Mouse (Mus musculus): ENCODE measurements around the gene Parp8.

Parp8 gene

DNA sequence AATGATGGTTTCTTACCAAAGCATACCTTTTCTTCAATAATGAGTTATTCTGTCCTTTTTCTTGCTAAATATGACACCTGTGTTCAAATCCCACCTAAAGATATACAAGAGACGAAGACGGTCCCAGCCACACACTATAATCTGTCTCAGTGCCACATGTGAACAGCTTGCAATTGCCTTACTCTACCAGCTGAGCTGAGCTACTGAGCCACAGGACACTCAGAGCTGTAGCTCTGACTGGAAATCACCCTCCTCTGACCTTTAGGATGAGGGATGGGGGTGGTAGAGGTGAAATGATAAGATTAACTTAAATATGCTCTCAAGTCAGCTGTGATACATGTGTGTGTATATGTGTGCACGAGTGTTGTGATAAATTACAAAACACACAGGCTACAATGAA is 57.9 kb downstream of the Parp8 start:
- intact Hi-C loops (cut with DNase I), result no loop called here

DNA sequence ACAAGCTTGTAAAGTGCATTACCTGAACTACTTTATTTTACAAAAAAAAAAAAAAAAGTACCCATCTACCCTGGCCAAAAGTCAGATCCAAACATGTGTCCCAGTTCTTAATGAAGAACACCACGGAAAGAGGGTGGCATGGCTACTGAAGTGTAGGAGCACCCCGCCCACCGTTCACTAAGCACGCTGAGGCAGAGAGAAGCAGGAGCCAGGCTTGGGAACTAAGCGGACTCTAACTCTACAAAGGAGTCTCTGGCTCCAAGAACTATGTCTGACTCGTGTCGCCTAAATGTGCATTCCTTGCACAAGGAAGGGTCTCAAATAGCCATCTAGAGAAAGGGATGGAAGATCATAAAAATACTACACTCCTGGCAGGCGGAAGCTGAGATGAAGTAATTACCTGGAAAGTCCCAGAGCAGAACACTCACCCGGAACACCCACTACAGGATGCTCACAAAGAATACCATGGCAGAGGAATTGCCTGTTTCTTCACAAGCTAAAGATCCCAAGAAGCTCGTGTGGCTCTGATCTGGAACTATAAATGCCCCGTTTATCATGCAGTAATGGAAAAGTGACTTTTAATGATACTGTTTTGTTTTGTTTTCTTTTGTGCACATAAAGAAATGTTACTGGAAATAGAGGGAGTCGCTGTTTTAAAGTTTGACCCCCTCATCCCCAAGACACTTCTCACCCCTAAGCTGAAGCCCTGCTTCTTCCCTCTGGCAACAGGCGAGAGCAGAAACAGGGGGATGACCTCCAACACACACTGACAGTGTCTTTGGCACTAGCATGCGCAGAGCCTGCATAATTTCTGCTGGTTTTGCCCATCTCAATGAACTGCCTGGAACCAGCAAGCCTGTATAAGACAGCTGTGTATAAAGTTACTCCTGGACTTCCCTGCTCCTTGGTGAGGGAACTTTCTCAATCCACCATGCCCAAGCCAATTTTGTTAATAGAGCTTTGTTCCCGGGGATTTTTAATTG is 62.6 kb downstream of the Parp8 start:
- intact Hi-C loops (cut with DNase I), result no loop called here

DNA sequence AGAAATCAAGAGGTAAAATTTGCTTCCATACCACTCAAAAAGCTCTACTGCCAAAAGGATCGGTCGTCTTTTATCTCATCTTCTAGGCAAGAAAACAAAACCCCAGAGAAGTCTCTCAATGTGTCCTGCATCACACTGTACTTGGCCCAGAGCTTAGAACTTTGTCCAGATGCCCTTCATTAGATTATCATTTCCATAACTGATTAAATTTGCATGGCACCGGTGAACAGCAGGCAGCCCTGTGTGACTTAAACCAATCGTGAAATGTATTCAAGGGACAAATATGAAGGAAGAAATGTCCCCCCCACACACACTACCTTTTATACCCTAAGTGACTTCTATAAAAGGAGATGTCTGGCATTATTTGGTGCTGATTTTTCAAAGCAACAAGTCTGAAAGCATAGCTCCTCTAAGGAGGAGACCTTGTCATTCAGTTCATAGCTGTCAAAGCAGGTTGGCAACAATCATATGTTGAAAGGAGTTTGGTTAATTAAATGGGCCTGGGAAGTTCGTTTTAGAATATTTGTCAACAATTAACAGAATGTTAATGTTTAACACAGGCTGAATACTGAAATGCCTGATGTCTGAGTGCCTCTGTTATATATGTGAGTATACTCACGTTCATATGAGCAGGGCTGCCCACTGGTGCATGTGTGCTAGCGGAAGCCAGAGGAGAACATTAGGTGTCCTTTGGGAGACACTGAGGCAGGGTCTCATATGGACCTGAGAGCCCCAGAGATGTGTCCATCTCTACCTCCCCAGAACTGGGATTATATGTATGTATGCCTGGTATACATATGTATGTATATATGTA is 66.4 kb downstream of the Parp8 start:
- intact Hi-C loops (cut with DNase I), result no loop called here

GRCm38 (mm10) chr13:116957577-116957976 is 67.8 kb downstream of the Parp8 start:
- intact Hi-C loops (cut with DNase I), result no loop called here

DNA sequence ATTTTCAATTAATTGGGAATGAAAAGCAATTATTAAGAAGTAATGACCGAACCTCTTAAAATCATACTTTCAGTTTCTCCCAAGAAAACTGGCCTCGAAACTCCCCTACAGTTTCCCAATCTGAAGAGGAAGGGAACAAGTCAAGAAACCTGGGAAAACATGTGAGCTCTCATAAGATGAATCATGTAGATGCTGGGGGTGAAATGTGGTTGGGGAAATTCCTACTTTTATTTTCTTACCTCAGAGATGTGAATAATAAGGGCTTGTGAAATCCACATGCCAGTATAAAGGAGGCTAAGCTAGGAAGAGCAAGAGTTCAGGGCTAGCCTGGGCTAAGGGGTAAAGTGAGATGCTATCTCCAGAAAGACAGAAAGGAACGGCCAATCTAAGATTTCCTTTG is 74.0 kb downstream of the Parp8 start:
- intact Hi-C loops (cut with DNase I), result no loop called here

DNA sequence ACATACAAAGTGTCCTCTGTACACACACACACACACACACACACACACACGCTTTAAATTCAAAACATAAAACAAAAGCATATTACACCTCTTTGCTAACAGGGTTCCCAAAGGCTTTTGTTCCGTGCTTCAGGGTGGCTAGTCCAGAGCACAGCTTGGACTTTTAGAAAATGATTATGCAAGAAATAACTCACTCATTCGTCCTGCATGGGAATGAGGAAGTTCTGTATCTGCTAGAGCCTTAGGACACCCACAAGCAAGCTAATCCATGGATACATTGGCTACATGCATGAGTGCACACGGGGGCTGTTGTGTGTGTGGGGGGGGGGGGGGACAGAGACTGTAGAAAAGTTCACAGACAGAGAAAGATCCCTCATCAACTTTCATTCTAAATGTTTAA is 75.8 kb downstream of the Parp8 start:
- intact Hi-C loops (cut with DNase I), result no loop called here

- intact Hi-C loops (cut with DNase I), result no loop called here
Measured at GRCm38 (mm10) chr13:116949056-116949455, 76.3 kb downstream of the Parp8 start.

DNA sequence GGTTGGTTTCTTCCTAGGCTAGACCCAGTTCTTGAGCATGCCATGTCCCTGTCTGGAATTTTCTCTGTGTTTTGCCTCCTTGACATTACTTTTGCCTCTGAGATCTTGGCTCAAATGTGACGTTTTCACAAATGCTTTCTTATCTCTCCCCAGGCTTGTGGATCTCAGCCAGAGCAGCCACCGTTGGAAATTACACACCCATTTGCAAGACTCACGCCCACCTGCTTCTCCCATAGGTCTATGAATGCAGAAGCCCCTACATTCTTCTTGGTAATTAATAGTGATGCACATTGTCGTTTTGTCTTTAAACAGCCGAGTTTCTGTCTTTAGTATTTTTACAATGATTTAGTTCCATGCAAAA is 77.1 kb downstream of the Parp8 start:
- intact Hi-C loops (cut with DNase I), result no loop called here

- intact Hi-C loops (cut with DNase I), result no loop called here
Measured at GRCm38 (mm10) chr13:116947611-116948298, 77.6 kb downstream of the Parp8 start.

GRCm38 (mm10) chr13:116946566-116946965 is 78.8 kb downstream of the Parp8 start:
- intact Hi-C loops (cut with DNase I), result no loop called here

- intact Hi-C loops (cut with DNase I), result no loop called here
Measured at GRCm38 (mm10) chr13:116941280-116942015, 83.9 kb downstream of the Parp8 start.

- intact Hi-C loops (cut with DNase I), result no loop called here
Measured at GRCm38 (mm10) chr13:116940761-116941160, 84.6 kb downstream of the Parp8 start.

DNA sequence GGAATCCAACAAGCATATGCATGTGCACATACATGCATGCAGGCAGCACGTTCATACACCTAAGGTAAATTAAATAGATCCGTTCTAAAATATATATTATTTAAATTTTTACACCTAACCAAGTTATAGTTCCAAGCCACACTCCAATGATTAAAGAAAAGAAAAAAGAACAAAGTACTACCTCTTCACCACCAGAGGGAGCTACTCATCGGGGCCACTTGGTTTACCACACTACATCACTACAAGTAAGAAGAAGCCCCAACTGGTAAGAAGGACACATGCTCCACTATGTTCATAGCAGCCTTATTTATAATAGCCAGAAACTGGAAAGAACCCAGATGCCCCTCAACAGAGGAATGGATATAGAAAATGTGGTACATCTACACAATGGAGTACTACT is 88.3 kb downstream of the Parp8 start:
- intact Hi-C loops (cut with DNase I), result loop anchor here (10.0 kb wide), 1 partner anchor 198 kb away; no protein-coding TSS in a partner anchor

- intact Hi-C loops (cut with DNase I), result no loop called here
Measured at GRCm38 (mm10) chr13:116917387-116917930, 107.9 kb downstream of the Parp8 start.

DNA sequence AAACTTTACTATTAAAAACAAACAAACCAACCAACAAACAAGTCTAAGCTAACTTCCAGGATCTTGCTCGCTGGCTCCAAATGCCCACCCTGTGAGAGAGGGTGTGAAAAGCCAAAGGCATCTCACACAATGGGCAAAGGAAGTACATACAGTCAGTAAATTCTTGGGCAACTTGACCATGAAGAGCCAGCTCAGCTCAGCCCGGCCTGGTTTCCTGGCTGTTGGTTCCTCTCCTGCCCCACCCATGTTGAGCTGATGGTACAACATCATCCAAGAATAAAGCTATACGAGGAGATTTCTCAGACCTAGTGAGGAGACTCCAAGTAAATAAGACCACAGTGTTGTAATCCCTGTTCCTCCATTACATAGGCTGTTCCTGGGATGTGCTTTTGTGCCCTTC is 117.1 kb downstream of the Parp8 start:
- intact Hi-C loops (cut with DNase I), result no loop called here

DNA sequence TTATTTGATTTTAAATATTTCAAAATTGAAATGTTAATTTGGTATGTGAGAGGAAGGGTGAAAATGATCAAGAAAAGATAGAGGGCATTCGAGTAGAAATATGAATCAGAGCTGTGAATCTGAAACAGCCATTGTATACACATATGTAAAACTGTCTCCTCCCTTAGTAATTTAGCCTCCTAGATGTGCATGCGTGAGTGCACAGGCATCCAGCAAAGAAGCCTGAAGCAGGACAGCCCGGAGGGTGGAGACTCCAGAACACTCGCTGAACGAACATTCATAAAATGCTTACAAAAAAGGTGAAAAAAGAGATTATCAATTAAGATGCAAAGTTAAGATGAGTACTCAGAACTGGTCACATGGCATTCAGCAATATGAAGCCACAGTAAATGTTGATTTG is 121.9 kb downstream of the Parp8 start:
- intact Hi-C loops (cut with DNase I), result no loop called here

DNA sequence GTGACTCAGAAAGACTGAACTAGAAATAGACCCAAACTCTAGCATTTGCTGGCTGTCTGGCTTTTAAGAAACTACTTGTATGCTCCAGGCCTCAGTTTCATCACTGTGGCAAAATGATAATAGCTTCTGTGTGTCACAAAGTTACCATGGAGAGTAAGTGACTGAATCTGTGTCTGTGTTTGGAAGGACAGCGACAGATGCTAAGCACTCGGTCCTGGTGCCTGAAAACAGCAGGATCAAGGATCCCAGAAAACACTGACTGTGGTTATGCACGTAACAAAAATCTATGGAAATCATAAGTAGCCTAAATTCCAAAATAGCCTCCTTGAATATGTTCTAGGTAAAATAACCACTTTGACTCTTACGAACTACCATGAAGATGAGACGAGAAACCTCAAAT is 126.9 kb downstream of the Parp8 start:
- intact Hi-C loops (cut with DNase I), result no loop called here

- intact Hi-C loops (cut with DNase I), result no loop called here
Measured at GRCm38 (mm10) chr13:116897711-116898110, 127.6 kb downstream of the Parp8 start.

DNA sequence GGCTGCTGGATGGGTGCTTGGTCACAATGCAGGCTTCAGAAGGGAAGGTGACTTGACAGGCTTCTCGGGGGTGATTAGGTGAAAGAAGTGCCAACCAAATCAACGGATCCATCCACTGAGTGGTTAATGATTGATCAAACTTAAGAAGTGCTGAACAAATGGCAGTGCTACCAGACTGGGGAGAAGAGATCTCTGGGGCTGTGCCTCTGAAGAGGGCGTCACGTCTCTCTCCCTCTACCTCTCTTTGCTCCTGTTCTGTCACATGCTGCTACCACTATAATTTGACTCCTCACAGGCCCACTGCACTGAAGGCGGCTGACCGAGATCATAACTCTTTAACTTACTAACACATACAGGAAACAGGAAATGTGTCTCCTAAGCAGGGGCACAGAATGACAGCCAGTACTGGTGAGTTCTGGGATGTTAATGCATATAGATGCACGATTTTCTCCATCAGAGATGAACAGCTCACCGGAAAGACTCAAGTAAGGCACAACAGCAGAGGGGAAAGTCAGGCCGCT is 140.9 kb downstream of the Parp8 start:
- intact Hi-C loops (cut with DNase I), result no loop called here

DNA sequence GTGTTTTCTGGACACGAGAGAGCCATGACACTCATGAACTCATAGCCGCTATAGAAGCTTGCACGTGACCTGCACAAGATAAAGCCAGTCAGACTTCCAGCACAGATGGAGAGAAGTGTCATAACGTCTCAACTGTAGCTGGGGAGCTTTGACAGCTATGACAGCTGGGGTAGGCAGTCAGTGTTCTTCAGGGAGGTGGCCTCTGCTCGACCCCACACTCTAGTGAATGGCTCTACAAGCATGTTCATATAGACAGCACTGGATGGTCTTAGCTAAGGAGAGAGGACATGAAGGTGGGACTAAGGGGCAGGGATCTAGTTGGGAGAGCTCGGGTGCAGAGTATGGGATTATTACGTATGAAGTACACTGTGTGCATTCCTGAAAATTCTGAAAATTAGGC is 143.1 kb downstream of the Parp8 start:
- intact Hi-C loops (cut with DNase I), result no loop called here

Measured in adrenal gland (tissue).